Mouse (Mus musculus) hindbrain, embryonic 10.5 days (tissue): Measurements from ENCODE around the gene Sort1. TPM values are rescaled to one million over a fixed set of nuclear protein-coding genes. Genes with fewer than 3 reads are reported as not detected.
A peak's percentile ranks its signal among the peaks of the same experiment; 100 is the strongest.

Source experiments
- DNase-seq: peaks from one replicate; pipeline ENCODE4 v3.0.0-alpha.2; 2017; ENCODE audit warnings: low spot score
- H3K27ac ChIP-seq: fragments of 300-500 bp; sonication (generic); 2 replicates; pipeline ENCODE4 v1.5.1; 2016; ENCODE audit warnings: mild to moderate bottlenecking, moderate library complexity
- H3K27me3 ChIP-seq: fragments of 300-500 bp; sonication (generic); 2 replicates; pipeline ENCODE4 v1.6.1; 2016; ENCODE audit warnings: mild to moderate bottlenecking; ENCODE audit not compliant: poor library complexity, insufficient read depth, severe bottlenecking
- H3K36me3 ChIP-seq: fragments of 300-500 bp; sonication (generic); 2 replicates; pipeline ENCODE4 v1.6.1; 2016; ENCODE audit warnings: mild to moderate bottlenecking, moderate library complexity
- H3K4me1 ChIP-seq: fragments of 300-500 bp; sonication (generic); replicated peaks from 2 replicates; pipeline ENCODE4 v1.6.1; 2016; ENCODE audit warnings: mild to moderate bottlenecking
- H3K4me3 ChIP-seq: fragments of 300-500 bp; sonication (generic); 2 replicates; pipeline ENCODE4 v1.5.1; 2016; ENCODE audit warnings: mild to moderate bottlenecking, moderate library complexity
- H3K9me3 ChIP-seq: fragments of 300-500 bp; sonication (generic); 2 replicates; pipeline ENCODE4 v1.6.1; 2016; ENCODE audit warnings: mild to moderate bottlenecking, moderate library complexity
- WGBS: fragments of 180-500 bp; shearing (Covaris S2); methylation state at CpG from one replicate; pipeline ENCODE4 v1.1.7; 2016; 5-methylcytosine and 5-hydroxymethylcytosine counted together
- polyA plus RNA-seq: library from polyadenylated mRNA; unstranded; fragments of >200 nt; fragmentation: Nextera tagmentation; extraction: Ambion mirVana; gene quantifications from 2 replicates; pipeline ENCODE4 v1.2.1, GENCODE M21; 2016

The Sort1 gene
- polyA plus RNA-seq, 1 experiment from 2014 or later: 19.7 TPM

DNA sequence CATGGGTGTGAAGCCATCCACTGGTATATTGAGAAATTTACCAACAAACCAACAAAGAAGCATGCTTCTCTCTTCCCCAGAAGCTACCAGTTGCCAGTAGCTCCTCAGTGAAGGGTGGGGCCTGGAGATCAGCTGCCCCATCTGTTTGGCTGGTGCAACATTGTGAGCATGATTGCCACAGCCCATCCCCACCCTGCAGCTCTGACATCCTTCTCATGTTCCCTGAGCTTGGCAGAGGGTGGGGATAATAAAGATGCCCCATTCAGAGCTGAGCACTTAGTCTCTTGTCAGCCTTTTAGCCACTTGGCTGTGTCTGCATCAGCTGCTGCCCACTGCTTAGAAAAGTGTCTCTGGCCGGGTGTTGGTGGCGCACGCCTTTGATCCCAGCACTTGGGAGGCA lies 39.1 kb downstream of the Sort1 start:
- WGBS: 86% methylated on average over 3 of the region's 3 CpGs
- H3K9me3 ChIP-seq: no peaks in the 10 kb centered on the region
- DNase-seq: no peak

DNA sequence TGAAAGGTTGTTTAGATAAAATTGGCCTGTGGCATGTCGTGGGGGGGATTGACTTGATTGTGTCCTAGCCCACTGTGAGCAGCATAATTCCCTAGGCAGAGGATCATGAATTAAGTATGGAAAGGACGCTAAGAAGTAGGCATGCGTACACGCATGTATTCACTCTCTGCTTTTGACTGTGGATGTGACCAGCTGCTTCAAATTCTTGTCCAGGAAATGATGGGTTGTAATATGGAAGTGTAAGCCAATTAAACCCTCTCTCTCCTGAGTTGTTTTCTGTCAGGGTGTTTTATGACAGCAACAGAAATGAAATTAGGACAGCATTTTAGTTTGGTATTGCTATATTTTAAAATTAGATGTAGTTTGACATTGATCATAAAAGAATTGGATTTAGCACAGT lies 41.0 kb downstream of the Sort1 start:
- no peaks in the 10 kb centered on the region for H3K27me3 ChIP-seq
- H3K9me3 ChIP-seq: no peaks in the 10 kb centered on the region
- DNase-seq: no peak
- H3K4me1 ChIP-seq: no peaks in the 10 kb centered on the region
- peaks cover 60% of the 10 kb centered on the region for H3K36me3 ChIP-seq
- 92% methylated on average over 4 of the region's 4 CpGs for WGBS
- H3K27ac ChIP-seq: no peak overlapping the region
- H3K4me3 ChIP-seq: no peak overlapping the region

More for the DNA sequence above, 39.1 kb downstream of the Sort1 start:
- Histone ChIP-seq H3K4me1 (no peaks in the 10 kb centered on the region), H3K27ac (no peak overlapping the region), H3K36me3 (peaks cover 49% of the 10 kb centered on the region), H3K4me3 (no peak overlapping the region), H3K27me3 (no peaks in the 10 kb centered on the region)

DNA sequence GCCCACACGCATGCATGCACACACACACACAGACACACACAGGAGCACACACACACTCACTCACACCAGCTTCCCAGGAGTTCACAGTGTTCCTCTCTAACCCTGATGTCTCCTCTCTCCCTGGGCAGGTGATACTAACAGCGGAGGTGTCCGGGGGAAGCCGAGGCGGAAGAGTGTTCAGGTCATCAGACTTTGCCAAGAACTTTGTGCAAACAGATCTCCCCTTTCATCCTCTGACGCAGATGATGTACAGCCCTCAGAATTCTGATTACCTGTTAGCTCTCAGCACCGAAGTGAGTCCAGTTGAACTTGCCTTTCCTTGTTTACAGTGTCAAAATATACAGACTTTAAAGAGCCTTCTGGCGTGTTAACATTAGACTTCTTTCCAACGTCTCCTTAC lies 41.6 kb downstream of the Sort1 start:
- H3K36me3 ChIP-seq: peaks cover 62% of the 10 kb centered on the region
- H3K4me3 ChIP-seq: no peak overlapping the region
- no peak overlapping the region for H3K27ac ChIP-seq

GRCm38 (mm10) chr3:108327275-108327674 lies 43.4 kb downstream of the Sort1 start:
- H3K4me1 ChIP-seq: no peaks in the 10 kb centered on the region
- 93% methylated on average over 8 of the region's 8 CpGs for WGBS
- H3K27ac ChIP-seq: no peak overlapping the region
- no peak for DNase-seq
- H3K27me3 ChIP-seq: no peaks in the 10 kb centered on the region
- H3K9me3 ChIP-seq: no peaks in the 10 kb centered on the region
- peaks cover 79% of the 10 kb centered on the region for H3K36me3 ChIP-seq
- no peak overlapping the region for H3K4me3 ChIP-seq

More for the DNA sequence above, 41.6 kb downstream of the Sort1 start:
- Histone ChIP-seq H3K9me3 (no peaks in the 10 kb centered on the region), H3K4me1 (no peaks in the 10 kb centered on the region), H3K27me3 (no peaks in the 10 kb centered on the region)
- DNase-seq: no peak
- 96% methylated on average over 9 of the region's 9 CpGs for WGBS

DNA sequence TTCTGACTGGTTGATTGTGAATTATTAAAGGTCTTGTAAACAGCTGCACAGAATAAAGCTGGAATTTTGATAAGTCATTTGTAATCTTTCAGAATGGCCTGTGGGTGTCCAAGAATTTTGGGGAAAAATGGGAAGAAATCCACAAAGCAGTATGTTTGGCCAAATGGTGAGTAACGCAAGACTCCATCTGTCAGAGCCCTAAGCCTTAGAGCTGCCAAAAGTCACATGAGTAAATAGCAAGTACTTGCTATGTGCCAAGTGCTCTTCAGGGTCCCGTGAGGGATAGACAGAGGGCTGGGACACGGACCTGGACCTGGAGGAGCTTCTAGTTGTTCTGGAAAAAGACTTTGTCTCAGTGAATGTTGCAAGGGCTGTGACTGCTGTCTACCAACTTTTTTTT lies 44.0 kb downstream of the Sort1 start:
- Histone ChIP-seq H3K4me3 (no peak overlapping the region), H3K36me3 (peaks cover 85% of the 10 kb centered on the region), H3K4me1 (no peaks in the 10 kb centered on the region), H3K27ac (no peak overlapping the region), H3K9me3 (no peaks in the 10 kb centered on the region), H3K27me3 (no peaks in the 10 kb centered on the region)
- 87% methylated on average over 3 of the region's 3 CpGs for WGBS
- DNase-seq: no peak

- DNase-seq: no peak
- no peaks in the 10 kb centered on the region for H3K9me3 ChIP-seq
- 81% methylated on average over 9 of the region's 9 CpGs for WGBS
- H3K27ac ChIP-seq: no peak overlapping the region
- no peak overlapping the region for H3K4me3 ChIP-seq
- peaks cover 91% of the 10 kb centered on the region for H3K36me3 ChIP-seq
- no peaks in the 10 kb centered on the region for H3K4me1 ChIP-seq
- H3K27me3 ChIP-seq: no peaks in the 10 kb centered on the region
Measured at GRCm38 (mm10) chr3:108328441-108328841, 44.6 kb downstream of the Sort1 start.

DNA sequence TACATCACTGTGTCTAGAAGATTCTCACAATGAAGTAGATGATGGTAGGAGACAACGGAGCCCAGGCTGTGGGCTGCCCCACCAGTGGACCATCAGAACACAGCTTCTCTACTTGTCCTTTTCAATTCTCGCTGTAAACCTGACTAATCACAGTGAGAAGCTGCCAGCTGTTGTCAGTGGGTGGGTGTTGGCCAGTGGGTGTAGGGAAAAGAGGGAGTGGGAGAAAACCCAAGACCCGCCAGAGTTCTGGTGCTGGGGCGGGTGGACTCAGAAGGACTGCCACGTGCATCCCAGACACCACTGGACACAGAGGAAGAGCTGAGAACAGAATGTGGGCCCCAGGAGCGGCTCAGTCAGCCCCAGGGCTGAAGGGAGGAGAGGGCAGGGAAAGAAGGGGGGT lies 46.9 kb downstream of the Sort1 start:
- no peak overlapping the region for H3K27ac ChIP-seq
- H3K36me3 ChIP-seq: peaks cover 94% of the 10 kb centered on the region
- 90% methylated on average over 6 of the region's 6 CpGs for WGBS
- no peaks in the 10 kb centered on the region for H3K4me1 ChIP-seq
- no peaks in the 10 kb centered on the region for H3K27me3 ChIP-seq
- no peak for DNase-seq
- H3K4me3 ChIP-seq: no peak overlapping the region
- no peaks in the 10 kb centered on the region for H3K9me3 ChIP-seq

- peaks cover 100% of the 10 kb centered on the region for H3K36me3 ChIP-seq
- no peaks in the 10 kb centered on the region for H3K4me1 ChIP-seq
- no peak for DNase-seq
- no peaks in the 10 kb centered on the region for H3K9me3 ChIP-seq
- H3K27me3 ChIP-seq: no peaks in the 10 kb centered on the region
- no peak overlapping the region for H3K27ac ChIP-seq
- 95% methylated on average over 5 of the region's 5 CpGs for WGBS
- H3K4me3 ChIP-seq: no peak overlapping the region
Measured at GRCm38 (mm10) chr3:108336878-108337277, 53.0 kb downstream of the Sort1 start.

DNA sequence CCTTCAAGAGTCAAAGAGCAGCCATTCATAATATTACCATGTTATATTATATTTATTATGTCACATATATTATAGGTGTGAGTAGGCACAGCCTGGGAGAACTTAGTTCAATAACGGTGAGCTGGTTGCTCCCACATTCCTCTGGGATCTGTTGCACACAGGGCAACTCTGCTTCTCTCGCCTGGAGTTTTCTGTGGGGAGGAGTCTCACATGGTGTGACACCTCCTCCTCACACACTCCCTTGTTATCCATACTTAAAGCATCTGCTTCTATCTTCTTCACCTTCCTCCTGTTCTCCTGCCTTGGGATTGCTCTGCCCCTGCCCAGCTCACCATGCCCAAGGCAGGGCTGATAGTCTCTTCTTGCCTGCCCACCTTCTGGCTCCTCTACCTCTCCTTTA lies 57.2 kb downstream of the Sort1 start:
- Histone ChIP-seq H3K9me3 (no peaks in the 10 kb centered on the region), H3K27me3 (no peaks in the 10 kb centered on the region), H3K36me3 (peaks cover 98% of the 10 kb centered on the region), H3K4me1 (no peaks in the 10 kb centered on the region), H3K4me3 (no peak overlapping the region), H3K27ac (0 out of 2 replicates have a peak overlapping the region, but pooled peaks have one; percentile 23)
- no peak for DNase-seq
- WGBS: 90% methylated on average over 2 of the region's 2 CpGs

DNA sequence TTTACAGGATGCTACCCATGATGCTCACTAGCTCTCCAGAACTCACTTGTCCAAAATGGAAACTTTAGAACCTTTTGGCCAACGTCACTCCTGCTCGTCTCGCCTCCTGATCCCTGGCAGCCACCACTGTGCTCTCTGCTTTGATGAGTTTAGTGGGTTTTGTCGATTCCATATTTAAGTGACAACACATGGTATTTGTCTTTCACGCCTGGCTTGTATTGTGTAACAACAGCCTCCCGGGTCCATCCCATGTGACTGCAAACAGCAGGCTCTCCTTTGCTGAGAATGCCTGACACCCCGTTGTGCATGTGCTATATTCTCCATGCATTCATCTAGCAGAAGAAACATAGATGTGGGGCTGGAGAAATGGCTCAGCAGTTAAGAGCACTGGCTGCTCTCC lies 58.3 kb downstream of the Sort1 start:
- H3K27me3 ChIP-seq: no peaks in the 10 kb centered on the region
- H3K27ac ChIP-seq: no peak overlapping the region
- no peak overlapping the region for H3K4me3 ChIP-seq
- H3K36me3 ChIP-seq: peaks cover 98% of the 10 kb centered on the region
- no peaks in the 10 kb centered on the region for H3K4me1 ChIP-seq
- WGBS: 86% methylated on average over 7 of the region's 7 CpGs
- H3K9me3 ChIP-seq: no peaks in the 10 kb centered on the region
- no peak for DNase-seq

GRCm38 (mm10) chr3:108345855-108346254 lies 62.0 kb downstream of the Sort1 start:
- no peaks in the 10 kb centered on the region for H3K27me3 ChIP-seq
- no peaks in the 10 kb centered on the region for H3K4me1 ChIP-seq
- no peaks in the 10 kb centered on the region for H3K9me3 ChIP-seq
- no peak overlapping the region for H3K4me3 ChIP-seq
- DNase-seq: no peak
- peaks cover 98% of the 10 kb centered on the region for H3K36me3 ChIP-seq
- WGBS: 88% methylated on average over 7 of the region's 7 CpGs
- H3K27ac ChIP-seq: no peak overlapping the region

GRCm38 (mm10) chr3:108348376-108348775 lies 64.5 kb downstream of the Sort1 start:
- 90% methylated on average over 9 of the region's 9 CpGs for WGBS
- H3K36me3 ChIP-seq: peaks cover 98% of the 10 kb centered on the region
- H3K4me1 ChIP-seq: no peaks in the 10 kb centered on the region
- H3K27ac ChIP-seq: no peak overlapping the region
- DNase-seq: no peak
- H3K9me3 ChIP-seq: no peaks in the 10 kb centered on the region
- H3K4me3 ChIP-seq: no peak overlapping the region
- H3K27me3 ChIP-seq: no peaks in the 10 kb centered on the region

GRCm38 (mm10) chr3:108355245-108355644 lies 71.4 kb downstream of the Sort1 start:
- Histone ChIP-seq H3K27ac (no peak overlapping the region), H3K4me3 (no peak overlapping the region), H3K4me1 (peaks cover 8% of the 10 kb centered on the region), H3K9me3 (no peaks in the 10 kb centered on the region), H3K27me3 (no peaks in the 10 kb centered on the region), H3K36me3 (peaks cover 87% of the 10 kb centered on the region)
- WGBS: 89% methylated on average over 3 of the region's 3 CpGs
- no peak for DNase-seq

- no peak overlapping the region for H3K27ac ChIP-seq
- H3K9me3 ChIP-seq: no peaks in the 10 kb centered on the region
- peaks cover 26% of the 10 kb centered on the region for H3K4me1 ChIP-seq
- WGBS: 94% methylated on average over 10 of the region's 10 CpGs
- H3K27me3 ChIP-seq: no peaks in the 10 kb centered on the region
- peaks cover 69% of the 10 kb centered on the region for H3K36me3 ChIP-seq
- no peak for DNase-seq
- no peak overlapping the region for H3K4me3 ChIP-seq
Measured at GRCm38 (mm10) chr3:108357051-108357450, 73.2 kb downstream of the Sort1 start.
